Mouse (Mus musculus): ENCODE measurements at regions not wholly inside any gene's neighbourhood (a gene's known extent, or its start where the extent isn't known, plus 50 kb on each side); places are given as distances from the start of the nearest gene placed in this dataset.

DNA sequence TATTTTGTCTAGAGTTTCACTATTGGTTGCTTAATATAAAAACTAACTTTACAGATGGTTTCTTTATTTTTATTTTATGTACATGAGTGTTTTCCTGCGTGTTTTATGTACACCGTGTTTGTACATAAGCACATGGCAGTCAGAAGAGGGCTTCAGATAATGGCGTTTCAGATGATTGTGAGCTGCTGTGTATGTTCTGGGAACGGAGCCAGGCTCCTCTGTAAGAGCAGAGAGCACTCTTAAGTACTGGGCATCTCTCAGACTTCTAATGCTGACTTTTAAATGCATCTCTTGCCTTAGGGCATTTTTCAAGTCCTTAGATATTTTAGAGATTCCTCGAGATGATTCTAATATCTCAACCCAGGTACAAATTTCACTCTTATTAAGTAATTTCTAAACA lies 280.0 kb downstream of the Plpp3 start:
- no peaks in the 10 kb centered on the region for H3K27me3 ChIP-seq (ENCODE audit: control insufficient read depth, insufficient read depth, low read length, poor library complexity, severe bottlenecking)
- no peak for DNase-seq (ENCODE audit: low read depth, low spot score)
- H3K36me3 ChIP-seq (ENCODE audit: control insufficient read depth, insufficient read depth, low read length, poor library complexity, severe bottlenecking) = no peaks in the 10 kb centered on the region

DNA sequence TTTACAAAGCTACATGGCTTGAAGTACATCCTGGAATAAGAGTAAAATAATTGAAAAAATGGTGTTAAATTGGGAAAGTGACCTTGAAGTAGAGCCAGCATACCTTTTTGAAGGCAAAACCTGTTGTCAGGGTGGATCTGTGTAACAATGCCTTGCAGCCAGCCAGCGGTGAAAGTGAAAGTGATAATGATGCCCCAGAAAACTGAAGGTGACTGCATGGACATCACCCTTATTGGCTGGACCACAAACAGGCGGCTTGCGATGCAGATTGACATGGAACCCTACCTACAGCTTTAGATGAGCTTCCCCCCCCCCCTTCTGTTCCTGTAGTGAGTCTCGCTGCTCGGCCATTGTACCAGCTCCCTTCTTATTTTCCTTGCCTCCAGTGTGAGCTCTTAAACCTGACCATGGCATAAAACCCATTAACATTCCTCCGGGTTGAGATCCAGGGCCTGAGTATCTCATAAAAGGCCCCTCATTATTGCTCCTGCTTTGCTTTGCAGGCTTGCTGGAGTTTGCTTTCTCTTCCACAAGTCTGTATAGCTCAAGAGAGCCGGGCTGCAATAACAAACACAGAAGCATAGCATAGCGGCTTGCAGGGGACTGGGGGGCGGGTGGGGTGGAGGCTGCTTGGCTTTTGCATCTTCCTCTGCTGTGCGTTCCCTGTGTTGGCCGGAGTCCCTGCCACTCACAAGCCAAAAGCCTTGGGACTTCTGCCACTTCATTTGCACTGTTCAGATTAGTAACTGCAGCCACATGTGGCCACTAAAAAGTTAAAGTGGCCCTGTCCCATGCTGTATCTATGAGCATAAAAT lies 292.1 kb downstream of the Plpp3 start:
- no peaks in the 10 kb centered on the region for H3K36me3 ChIP-seq (ENCODE audit: control insufficient read depth, insufficient read depth, low read length, poor library complexity, severe bottlenecking)
- DNase-seq (ENCODE audit: low read depth, low spot score) = no peak

DNA sequence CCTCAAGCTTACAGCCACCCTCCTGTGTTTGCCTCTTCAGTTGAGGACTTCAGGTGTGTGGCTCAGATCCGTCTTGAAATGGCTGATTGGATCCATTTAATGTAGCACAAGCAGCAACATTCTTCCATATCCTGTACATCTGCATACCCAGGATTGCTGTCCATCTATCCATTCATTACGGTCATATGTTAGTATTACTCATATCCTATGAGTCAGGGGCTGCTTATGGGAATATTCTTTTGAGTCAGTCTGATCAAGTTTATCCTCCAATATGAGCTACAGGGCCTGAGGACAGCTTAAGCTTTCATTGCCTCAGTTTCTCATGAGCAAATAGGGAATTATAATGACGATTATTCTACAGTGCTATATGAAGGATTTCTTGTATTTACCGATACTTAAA lies 293.7 kb downstream of the Plpp3 start:
- H3K27me3 ChIP-seq (ENCODE audit: control insufficient read depth, insufficient read depth, low read length, poor library complexity, severe bottlenecking) = no peaks in the 10 kb centered on the region

More for the DNA sequence above, 292.1 kb downstream of the Plpp3 start:
- no peaks in the 10 kb centered on the region for H3K27me3 ChIP-seq (ENCODE audit: control insufficient read depth, insufficient read depth, low read length, poor library complexity, severe bottlenecking)

GRCm38 (mm10) chr4:105451871-105452270 lies 294.7 kb downstream of the Plpp3 start:
- H3K27me3 ChIP-seq (ENCODE audit: control insufficient read depth, insufficient read depth, low read length, poor library complexity, severe bottlenecking) = no peaks in the 10 kb centered on the region
- DNase-seq (ENCODE audit: low read depth, low spot score) = no peak
- H3K36me3 ChIP-seq (ENCODE audit: control insufficient read depth, insufficient read depth, low read length, poor library complexity, severe bottlenecking) = no peaks in the 10 kb centered on the region

More for the DNA sequence above, 293.7 kb downstream of the Plpp3 start:
- no peak for DNase-seq (ENCODE audit: low read depth, low spot score)
- no peaks in the 10 kb centered on the region for H3K36me3 ChIP-seq (ENCODE audit: control insufficient read depth, insufficient read depth, low read length, poor library complexity, severe bottlenecking)

DNA sequence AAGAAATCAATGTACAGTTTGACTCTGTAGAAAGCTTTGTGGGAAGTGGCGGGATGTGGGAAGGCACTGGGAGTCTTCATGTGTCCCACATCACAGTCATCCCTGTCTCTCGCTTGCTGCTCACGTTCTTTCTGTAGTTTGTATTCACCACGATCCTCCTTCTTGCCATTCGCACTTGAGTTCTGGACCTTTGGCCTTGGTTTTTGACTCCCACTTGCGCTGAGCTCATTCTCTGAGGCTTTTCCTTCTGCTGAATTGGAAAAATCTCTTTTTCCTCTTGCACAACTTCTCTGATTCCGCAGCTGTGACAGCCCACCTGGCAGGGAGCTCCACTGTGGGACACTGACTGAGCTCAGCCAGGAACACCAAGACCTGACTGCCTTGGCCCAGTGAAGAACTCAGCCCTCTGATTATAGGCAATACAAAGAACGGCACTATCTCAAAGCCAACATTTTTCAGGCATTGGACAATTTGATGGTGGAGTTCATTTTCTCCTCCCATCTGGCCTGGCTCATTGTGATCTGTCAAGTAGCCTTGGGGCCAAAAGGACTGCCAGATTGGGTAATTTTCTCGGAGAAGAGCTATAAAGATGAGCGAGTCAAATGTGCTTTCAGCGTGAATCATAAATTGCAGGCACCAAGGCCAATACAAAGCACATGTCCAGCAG lies 299.9 kb downstream of the Plpp3 start:
- Histone ChIP-seq H3K27me3 (ENCODE audit: control insufficient read depth, insufficient read depth, low read length, poor library complexity, severe bottlenecking) (no peaks in the 10 kb centered on the region), H3K36me3 (ENCODE audit: control insufficient read depth, insufficient read depth, low read length, poor library complexity, severe bottlenecking) (no peaks in the 10 kb centered on the region)
- no peak for DNase-seq (ENCODE audit: low read depth, low spot score)

DNA sequence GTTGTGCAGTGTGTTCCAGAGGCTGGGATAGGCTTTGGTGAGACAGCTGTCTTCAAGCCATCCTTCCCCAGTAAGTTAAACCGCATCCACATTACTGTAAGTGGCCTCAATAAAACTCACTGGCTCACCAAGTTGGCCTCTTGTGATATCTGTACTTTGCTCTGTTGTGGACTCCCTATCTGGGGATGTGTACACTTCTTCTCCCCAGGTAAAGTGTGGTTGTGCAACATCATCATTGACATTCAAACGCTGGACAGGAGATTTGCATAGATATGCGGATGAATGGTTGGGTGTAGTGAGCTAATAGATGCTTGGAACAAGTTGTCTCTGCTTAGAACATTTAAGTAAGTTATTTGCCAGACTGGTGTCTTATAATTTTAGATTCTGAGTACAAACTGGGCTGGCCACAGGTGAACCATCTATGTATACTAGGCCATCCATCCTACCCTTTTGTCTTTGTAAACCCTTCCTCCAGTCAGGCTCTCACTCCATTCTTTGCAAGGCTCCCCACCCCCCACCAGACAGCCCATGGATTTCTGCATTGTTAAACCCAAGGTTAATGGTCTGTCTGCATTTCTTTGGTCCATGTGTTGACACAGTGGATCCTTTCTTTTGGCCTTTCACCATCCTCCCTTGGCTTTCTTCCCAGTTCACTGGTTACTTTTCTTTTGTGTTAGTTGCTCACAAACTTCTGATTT lies 303.0 kb downstream of the Plpp3 start:
- no peaks in the 10 kb centered on the region for H3K27me3 ChIP-seq (ENCODE audit: control insufficient read depth, insufficient read depth, low read length, poor library complexity, severe bottlenecking)
- no peaks in the 10 kb centered on the region for H3K36me3 ChIP-seq (ENCODE audit: control insufficient read depth, insufficient read depth, low read length, poor library complexity, severe bottlenecking)
- no peak for DNase-seq (ENCODE audit: low read depth, low spot score)

- no peak for DNase-seq (ENCODE audit: low read depth, low spot score)
Observed at GRCm38 (mm10) chr4:105460689-105461005, 303.5 kb downstream of the Plpp3 start.

DNA sequence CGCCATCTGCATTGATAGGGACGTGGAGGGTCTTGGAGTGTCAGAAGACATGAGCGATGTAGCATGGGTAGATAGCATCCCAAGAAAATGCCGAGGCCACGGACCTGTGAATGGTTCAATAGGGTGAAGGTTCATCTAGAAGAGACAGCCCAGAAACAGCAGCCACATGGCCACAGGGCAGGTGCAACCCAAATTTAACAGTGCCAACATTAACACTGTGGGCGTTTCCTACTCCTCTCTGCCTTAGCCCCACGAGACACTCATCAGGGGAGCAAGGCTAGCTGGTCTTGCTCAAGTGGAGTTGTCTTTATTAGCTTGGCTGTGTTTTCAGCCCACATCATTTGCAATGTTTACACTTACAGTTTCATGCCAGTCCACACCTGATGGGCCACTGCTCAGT lies 310.7 kb downstream of the Plpp3 start:
- H3K27me3 ChIP-seq (ENCODE audit: control insufficient read depth, insufficient read depth, low read length, poor library complexity, severe bottlenecking) = no peaks in the 10 kb centered on the region
- DNase-seq (ENCODE audit: low read depth, low spot score) = no peak
- no peaks in the 10 kb centered on the region for H3K36me3 ChIP-seq (ENCODE audit: control insufficient read depth, insufficient read depth, low read length, poor library complexity, severe bottlenecking)

More at GRCm38 (mm10) chr4:105460689-105461005, 303.5 kb downstream of the Plpp3 start:
- Histone ChIP-seq H3K27me3 (ENCODE audit: control insufficient read depth, insufficient read depth, low read length, poor library complexity, severe bottlenecking) (no peaks in the 10 kb centered on the region), H3K36me3 (ENCODE audit: control insufficient read depth, insufficient read depth, low read length, poor library complexity, severe bottlenecking) (no peaks in the 10 kb centered on the region)

DNA sequence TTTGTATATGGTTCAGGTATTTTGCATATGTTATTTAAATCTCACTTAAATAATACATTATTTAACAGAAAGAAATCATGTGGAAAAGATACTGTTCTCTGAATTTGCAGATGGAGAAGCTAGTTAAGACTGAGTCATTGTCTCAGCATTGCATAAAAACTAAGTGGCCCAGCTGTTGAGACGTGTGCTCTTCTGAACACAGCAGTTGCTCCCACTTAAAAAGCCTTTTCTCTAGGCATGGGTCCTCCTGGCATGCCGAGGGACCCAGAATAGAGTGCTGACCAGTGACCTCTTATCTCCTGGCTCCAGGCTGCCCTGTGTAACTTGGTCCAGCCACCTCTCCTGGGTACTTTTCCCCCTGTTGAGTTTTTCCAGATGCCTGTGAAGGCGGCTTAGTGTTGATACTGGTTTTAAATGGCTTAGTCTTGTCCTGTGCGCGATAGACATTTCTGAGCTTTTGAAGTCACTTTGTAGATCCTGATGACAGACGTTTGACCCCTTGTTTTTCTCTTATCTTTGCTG lies 312.2 kb downstream of the Plpp3 start:
- Histone ChIP-seq H3K36me3 (ENCODE audit: control insufficient read depth, insufficient read depth, low read length, poor library complexity, severe bottlenecking) (no peaks in the 10 kb centered on the region), H3K27me3 (ENCODE audit: control insufficient read depth, insufficient read depth, low read length, poor library complexity, severe bottlenecking) (no peaks in the 10 kb centered on the region)
- DNase-seq (ENCODE audit: low read depth, low spot score) = no peak

GRCm38 (mm10) chr4:105474765-105475560 lies 314.7 kb upstream of the Gm12728 start:
- DNase-seq (ENCODE audit: low read depth, low spot score) = no peak
- H3K27me3 ChIP-seq (ENCODE audit: control insufficient read depth, insufficient read depth, low read length, poor library complexity, severe bottlenecking) = no peaks in the 10 kb centered on the region
- H3K36me3 ChIP-seq (ENCODE audit: control insufficient read depth, insufficient read depth, low read length, poor library complexity, severe bottlenecking) = no peaks in the 10 kb centered on the region

DNA sequence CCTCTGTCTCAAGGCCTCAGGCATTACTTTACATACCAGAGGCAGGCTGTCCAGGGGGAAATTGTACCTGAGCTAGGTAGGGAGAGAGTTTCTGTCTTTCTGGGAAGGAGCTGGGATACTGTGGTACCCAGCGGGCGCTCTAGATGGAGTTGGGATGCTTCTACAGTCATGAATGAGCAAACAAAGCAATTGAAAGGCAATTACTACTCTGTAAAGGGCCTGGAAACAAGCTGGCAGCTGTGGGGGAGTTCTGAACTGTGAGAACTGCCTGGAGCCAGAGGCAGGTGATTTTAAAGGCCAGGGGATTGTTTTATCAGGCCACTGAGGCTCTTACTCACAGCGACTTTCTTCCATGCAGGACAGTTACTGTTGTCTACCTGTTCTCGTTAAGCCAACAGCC lies 313.3 kb upstream of the Gm12728 start:
- DNase-seq (ENCODE audit: low read depth, low spot score) = no peak
- Histone ChIP-seq H3K27me3 (ENCODE audit: control insufficient read depth, insufficient read depth, low read length, poor library complexity, severe bottlenecking) (no peaks in the 10 kb centered on the region), H3K36me3 (ENCODE audit: control insufficient read depth, insufficient read depth, low read length, poor library complexity, severe bottlenecking) (no peaks in the 10 kb centered on the region)

DNA sequence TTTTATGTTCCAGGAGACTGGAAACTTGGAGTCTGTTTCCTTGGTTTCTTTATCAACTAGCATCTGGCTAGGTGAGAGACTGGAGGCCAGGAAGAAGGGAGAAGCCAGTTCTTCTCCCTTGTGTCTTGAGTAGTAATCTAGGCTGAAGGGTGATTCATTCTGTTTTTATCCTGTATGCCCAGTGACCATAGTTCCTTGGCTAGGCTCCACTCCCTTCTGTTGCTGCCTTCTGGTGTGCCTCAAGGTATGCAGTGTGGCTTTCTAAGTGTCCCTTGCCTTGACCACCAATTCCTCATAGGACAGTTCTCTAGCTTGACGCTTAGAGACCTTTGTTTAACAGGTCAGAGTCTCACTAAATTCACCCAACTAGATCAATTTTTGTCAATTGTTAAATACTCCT lies 303.3 kb upstream of the Gm12728 start:
- DNase-seq (ENCODE audit: low read depth, low spot score) = no peak
- H3K36me3 ChIP-seq (ENCODE audit: control insufficient read depth, insufficient read depth, low read length, poor library complexity, severe bottlenecking) = no peaks in the 10 kb centered on the region
- H3K27me3 ChIP-seq (ENCODE audit: control insufficient read depth, insufficient read depth, low read length, poor library complexity, severe bottlenecking) = no peaks in the 10 kb centered on the region

GRCm38 (mm10) chr4:105496176-105496575 lies 293.5 kb upstream of the Gm12728 start:
- no peaks in the 10 kb centered on the region for H3K27me3 ChIP-seq (ENCODE audit: control insufficient read depth, insufficient read depth, low read length, poor library complexity, severe bottlenecking)
- no peak for DNase-seq (ENCODE audit: low read depth, low spot score)
- H3K36me3 ChIP-seq (ENCODE audit: control insufficient read depth, insufficient read depth, low read length, poor library complexity, severe bottlenecking) = no peaks in the 10 kb centered on the region

- DNase-seq (ENCODE audit: low read depth, low spot score) = no peak
- Histone ChIP-seq H3K27me3 (ENCODE audit: control insufficient read depth, insufficient read depth, low read length, poor library complexity, severe bottlenecking) (no peaks in the 10 kb centered on the region), H3K36me3 (ENCODE audit: control insufficient read depth, insufficient read depth, low read length, poor library complexity, severe bottlenecking) (no peaks in the 10 kb centered on the region)
Observed at GRCm38 (mm10) chr4:105506190-105506589, 283.5 kb upstream of the Gm12728 start.

All from splenic B cell, adult 2 months (primary cell).